Mouse (Mus musculus) left cerebral cortex, postnatal 14 days (tissue): ENCODE measurements around the gene Il33. TPM values are rescaled to one million over a fixed set of nuclear protein-coding genes. Genes with fewer than 3 reads are reported as not detected.

Source experiments
- DNase-seq, 2 experiments: peaks; one replicate each; pipeline ENCODE4 v3.0.0; 2021 to 2022; ENCODE audit warnings: low spot score in 2 of 2, mixed read lengths in 1 of 2
- intact Hi-C: fragments of 180-260 bp; cut with DNase I; formaldehyde crosslinking; loops from one replicate; pipeline ENCODE4 v1.15.1; 2025
- long read RNA-seq, 2 experiments: library from polyadenylated mRNA; stranded (forward); transcript quantifications; one replicate each; pipeline ENCODE4 v2.0.0; 2021
- total RNA-seq, 2 experiments: library from RNA; stranded (reverse); gene quantifications; 2 replicates each; pipeline ENCODE4 v1.2.3; 2021

The Il33 gene
- 10 to 100 TPM; 10.7 to 12.0 TPM for total RNA-seq
- long read RNA-seq, experiment 1, transcript Il33-202 (8 exons, 2,537 nt), result major isoform, 15 of 20 reads
- long read RNA-seq, experiment 1, partial matches to known transcripts, result 0 of 20 reads
- long read RNA-seq, experiment 1, other reads (novel, unspliced or antisense), result 4 of 20 reads
- long read RNA-seq, experiment 2, transcript Il33-201 (8 exons, 2,544 nt), result minor isoform, 5 of 28 reads
- long read RNA-seq, experiment 2, transcript Il33-202 (8 exons, 2,537 nt), result major isoform, 17 of 28 reads
- long read RNA-seq, experiment 2, partial matches to known transcripts, result 1 of 28 reads
- long read RNA-seq, experiment 2, other reads (novel, unspliced or antisense), result 5 of 28 reads

DNA sequence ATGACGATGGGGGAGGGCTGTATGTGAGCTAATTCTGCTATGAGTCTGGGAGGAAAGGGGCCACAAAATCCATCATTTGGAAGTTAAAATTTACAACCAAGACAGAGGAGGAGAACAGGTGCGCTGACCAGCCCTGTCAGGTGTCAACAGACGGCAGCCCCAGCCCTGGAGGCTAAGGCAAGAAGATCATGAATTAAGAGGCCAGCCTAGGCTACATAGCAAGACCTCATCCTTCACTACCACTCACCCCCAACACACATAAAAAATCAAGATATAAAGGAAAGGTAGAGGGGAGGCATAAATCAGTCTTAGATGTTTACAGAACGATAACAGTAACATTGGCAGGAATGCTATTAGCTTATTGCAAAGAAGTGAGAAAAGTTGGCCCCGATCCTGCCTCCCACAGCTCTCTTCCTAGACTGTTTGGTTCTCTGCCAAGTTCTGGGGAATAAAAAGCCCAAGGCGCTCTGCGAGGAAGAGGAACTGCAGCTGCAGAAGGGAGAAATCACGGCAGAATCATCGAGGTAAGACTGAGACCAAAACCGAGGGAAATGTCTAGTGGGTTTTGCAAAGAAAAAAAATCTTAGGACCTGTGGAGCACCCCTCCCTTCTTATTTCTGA, at the start of gene Il33:
Gene Il33 (plus strand): TSS at position 477 of the 621 bp plus-strand sequence.
- intact Hi-C loops, result no loop called here
- peak; percentile 73 to 75 for DNase-seq

DNA sequence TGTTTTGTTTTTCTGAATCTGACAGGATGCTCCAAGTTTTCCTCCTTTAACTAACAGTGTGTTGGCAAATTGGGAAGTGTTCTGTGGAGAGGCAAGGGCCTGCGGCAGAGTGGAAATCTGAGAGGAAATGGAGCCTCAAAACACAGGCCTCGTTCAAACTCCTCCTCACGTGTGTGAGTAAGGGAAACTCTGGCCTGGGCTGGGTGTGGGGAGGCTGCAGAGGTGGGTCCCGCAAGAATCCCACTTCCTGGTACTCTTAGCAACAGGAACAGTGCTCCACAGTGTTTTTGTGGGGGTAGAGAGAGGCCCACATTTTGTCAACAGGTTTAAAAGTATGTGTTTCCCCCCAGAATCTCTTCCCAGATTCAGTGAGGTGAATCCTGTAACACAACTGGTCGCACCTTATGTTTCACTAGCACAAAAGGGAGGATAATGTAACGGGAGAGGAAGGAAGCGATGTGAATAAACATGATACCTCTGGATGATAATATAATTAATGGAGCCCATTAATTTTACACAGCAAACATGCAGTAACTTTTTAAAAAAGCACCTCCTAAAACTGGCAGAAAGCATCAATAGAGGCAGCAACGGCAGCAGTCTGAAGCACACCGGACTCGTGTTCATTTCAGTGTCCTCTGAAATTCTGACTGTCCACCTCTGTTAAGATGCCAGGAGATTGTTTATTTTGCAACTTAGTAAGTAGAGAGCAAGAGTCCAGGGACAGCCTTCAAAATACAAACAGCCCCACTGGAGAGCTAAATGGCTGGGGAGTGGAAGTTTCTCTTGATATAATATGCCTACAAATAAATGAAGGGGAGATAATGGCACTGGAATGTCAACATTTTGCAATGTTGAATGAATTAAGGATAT, 47.3 kb upstream of the Il33 start:
- DNase-seq, result no peak
- intact Hi-C loops, result no loop called here

DNA sequence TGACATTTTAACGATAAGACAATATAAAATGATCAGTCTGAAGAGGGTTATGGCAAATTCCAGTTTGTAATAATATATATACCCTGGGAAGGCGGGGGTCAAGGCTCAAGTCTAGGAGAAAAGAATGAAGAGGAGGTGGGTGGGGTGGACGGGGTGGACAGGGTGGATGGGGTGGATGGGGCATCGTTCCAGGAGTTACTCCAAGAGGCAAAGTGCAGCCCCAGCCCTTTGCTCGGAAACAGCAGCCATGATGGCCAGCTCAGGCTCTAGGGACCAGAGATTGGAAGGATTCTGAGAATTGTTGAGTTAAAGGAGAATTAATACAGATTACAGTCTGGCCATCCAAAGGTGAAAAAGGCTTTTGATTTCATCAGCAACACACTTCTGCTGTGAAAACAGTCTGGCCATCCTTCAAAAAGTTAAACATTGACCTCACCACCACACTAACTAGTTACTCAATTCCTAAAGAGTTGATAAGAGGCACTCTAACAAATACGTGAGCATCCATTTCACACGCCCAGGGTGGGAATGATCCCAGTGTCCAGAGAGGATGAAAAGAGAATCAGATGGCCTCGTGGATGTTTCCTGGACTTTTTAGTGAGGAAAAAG, 45.9 kb upstream of the Il33 start:
- intact Hi-C loops, result no loop called here
- no peak for DNase-seq

DNA sequence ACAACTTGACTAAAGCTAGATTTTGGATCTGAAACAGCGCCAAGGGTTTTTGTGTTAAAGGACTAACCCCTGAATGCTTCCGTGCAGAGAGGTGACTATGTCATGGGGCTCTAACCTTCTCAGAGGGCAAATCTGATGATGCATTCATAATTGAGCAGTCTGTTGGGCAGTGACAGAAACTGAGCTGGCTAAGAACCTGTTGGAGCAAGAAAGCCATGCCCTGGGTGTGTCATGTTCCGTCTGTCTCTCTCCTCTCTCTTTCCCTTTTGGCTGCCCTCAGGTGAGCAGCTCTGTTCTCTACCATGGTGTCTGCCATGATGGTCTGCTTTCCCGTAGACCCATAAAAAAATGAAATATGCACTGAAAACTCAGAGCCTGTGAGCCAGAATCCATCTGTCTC, 44.0 kb upstream of the Il33 start:
- intact Hi-C loops, result no loop called here
- DNase-seq, result no peak

DNA sequence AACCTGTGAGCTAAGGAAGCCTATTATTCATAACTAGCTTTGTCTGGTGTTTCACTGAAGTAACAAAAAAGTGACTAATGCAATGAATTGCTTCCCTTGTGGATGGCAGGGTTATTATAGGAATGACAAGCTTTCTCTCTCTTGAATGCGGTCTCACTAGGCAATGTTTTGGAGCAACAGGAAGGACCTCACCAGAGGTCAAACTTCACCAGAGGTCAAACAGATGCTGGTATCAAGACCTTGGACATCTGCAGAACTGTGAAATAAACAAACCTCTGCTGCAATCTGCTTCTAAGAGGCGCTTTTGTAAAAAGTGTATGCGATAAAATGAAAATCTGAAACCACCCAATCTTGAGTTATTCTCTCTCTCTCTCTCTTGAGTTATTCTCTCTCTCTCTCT, 42.2 kb upstream of the Il33 start:
- intact Hi-C loops, result no loop called here
- DNase-seq, result no peak

DNA sequence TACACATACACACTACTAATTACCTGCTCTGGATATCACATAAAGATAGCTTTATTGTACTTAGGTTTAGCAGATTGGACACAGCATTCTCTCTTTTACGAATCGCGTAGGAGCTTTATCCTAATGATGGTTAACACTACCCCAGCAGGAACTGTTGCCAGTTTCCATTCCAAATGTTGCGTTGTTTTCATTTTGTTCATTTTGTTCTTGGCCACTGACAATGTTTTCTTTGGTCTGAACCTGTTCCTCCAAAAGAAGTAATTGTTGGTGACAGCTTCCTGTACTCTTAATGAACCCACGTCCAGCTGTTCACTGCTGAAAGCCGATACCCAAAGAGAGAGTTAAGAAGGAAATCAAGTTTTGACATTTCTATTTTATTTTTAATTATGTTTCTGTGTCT, 39.4 kb upstream of the Il33 start:
- intact Hi-C loops, result no loop called here
- DNase-seq, result no peak

DNA sequence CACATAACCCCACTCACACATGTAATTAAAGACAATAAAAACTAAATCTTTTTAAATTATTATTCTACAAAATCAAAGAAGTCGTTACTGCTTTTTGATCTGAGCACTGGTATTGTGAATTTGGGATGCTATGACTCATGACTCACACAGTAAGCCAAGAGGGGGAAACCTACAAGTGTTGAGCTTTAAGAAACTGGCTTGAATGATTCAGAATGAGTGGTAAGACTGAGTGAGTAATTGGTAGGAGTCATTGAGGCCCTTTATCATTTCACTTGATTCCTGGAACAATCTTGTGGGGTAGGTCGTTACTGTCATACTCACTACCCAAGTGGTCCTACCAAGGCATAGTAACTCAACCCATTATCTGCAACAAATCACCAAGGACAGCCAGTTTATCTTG, 37.4 kb upstream of the Il33 start:
- DNase-seq, result no peak
- intact Hi-C loops, result no loop called here

DNA sequence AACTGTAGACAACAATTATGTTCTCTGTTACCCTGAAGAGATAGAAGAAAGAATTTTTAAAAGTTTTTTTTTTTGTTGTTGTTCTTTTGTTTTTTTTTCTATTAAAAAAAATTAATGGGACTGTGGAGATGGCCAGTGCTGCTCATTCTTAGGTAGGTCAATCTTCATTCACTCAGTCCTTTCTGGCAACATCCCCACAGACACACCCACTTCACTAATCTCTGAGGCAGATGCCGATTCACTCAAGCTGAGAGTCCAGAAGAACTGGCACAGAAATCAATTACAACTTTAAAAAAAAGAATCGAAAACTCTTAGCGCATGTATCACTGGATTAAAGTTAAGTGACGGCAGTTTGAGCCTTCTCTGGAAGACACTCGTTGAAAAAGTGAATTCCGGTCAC, 36.0 kb upstream of the Il33 start:
- DNase-seq, result no peak
- intact Hi-C loops, result no loop called here

DNA sequence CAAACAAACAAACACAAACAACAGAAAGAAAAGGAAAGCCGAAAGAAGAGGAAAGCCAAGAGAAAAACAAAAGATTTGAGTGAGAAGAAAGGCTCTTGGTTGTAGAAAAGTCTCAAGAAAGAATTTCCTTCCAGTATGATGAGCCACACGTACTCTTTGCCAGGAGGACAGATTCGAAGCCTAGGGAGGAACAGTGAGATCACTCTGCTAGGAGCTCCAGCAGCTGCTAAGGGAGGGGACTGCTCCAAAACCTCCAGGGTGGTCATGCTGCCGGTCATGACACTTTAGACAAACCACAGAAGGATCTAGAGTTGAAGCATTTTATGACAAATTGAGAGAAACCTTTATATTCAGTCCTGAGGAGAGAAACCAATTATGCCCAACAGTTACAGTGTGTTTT, 32.9 kb upstream of the Il33 start:
- intact Hi-C loops, result no loop called here
- no peak for DNase-seq

DNA sequence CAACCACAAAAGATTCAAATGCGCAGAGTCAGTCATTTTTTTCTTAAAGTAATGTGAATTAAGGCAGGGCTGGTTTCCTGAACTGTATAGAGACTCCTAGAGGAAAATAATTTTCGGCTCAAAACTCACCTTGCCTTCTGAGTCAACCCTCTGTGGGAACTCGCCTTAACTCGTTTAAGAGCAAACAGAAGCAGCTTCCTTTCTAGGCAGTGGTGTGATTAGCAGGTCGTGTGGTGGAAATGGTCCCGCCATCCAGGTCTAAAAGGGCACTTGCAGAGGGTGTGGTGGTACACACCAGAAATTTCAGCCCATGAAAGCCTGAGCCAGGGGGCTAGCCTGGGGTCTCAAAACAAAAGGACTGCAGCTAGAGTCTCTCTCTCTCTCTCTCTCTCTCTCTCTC, 32.1 kb upstream of the Il33 start:
- intact Hi-C loops, result no loop called here
- no peak for DNase-seq

DNA sequence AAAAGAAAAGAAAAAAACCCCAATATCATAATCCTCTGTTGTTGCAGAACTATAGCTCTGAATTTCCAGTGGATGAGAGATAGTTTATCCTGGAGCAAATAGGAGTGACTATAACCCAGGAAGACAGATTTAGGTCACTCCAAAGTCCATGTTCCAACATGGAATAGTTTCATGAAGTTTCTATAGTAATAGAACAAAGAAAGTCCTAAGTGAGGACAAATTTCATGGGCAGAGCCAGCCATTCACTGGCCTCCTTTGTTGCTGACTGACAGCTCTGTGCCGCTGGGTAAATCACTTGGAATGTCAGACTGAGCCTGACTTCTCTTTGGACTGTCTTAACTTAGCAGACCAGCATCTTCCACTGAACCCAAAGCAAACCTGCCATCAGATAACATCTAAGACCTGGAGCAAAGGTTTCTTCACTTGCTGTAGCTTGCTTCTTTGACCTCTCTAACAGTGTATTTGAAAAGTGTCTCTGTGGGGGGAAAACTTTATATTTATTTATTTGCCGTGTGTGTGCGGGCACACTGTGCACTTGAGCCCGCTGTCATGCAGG, 31.1 kb upstream of the Il33 start:
- intact Hi-C loops, result no loop called here
- no peak for DNase-seq

DNA sequence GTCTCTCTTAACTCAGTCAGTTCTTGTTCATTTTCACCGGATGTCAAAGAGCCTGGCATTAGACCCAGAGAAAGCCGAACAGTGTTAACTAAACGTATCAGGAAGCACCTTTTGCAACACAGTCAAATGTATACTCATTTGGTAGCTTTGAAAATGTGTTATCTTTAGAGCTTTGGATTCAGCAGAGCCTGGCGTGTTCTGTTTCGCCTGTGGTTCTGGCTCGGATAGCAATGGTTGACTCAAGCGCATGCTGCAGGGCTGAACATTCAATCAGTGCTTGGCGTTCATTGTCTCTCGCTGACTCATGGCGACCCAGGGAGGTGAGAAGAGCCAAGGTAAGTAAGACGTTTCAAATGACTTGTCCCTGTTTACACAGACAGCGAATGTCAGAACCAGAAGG, 30.5 kb upstream of the Il33 start:
- intact Hi-C loops, result no loop called here
- DNase-seq, result no peak

DNA sequence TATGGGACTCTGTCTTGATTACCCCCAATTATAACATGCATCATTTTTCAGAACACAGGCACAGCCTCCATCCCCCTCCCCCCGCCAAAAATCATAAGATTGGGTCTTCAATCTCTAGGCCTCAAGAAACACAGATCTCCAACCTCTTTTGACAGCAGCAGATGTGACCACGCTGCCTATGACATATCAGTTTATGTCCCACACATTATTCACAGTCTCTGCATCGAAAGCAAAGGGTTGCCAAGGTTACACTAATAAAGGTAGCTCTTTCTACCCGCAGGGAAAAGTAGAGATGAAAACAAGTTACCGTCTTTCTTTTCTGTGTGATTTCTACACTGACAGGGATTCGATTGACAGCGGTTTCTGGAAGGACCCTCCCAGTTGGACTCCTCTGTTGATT, 29.9 kb upstream of the Il33 start:
- intact Hi-C loops, result no loop called here
- DNase-seq, result no peak

DNA sequence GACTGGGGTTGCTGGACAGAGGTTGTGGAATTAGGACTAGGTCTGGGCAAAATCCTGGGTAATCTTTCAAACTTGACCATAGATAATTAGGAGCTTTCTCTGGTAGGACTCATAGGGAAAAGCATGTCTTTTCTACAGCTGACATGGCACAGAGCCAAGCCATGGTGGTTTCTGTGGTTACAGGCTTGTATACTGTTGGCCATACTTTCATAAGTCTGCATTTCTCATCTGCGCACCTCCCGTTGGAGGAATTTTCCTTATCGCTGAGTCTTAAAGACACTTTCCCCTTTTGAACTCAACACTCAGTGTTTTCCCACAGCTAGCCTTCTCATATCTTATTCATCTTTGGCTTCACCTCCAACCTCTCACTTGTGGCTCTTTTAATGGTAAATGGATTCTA, 24.6 kb upstream of the Il33 start:
- intact Hi-C loops, result no loop called here
- no peak for DNase-seq

DNA sequence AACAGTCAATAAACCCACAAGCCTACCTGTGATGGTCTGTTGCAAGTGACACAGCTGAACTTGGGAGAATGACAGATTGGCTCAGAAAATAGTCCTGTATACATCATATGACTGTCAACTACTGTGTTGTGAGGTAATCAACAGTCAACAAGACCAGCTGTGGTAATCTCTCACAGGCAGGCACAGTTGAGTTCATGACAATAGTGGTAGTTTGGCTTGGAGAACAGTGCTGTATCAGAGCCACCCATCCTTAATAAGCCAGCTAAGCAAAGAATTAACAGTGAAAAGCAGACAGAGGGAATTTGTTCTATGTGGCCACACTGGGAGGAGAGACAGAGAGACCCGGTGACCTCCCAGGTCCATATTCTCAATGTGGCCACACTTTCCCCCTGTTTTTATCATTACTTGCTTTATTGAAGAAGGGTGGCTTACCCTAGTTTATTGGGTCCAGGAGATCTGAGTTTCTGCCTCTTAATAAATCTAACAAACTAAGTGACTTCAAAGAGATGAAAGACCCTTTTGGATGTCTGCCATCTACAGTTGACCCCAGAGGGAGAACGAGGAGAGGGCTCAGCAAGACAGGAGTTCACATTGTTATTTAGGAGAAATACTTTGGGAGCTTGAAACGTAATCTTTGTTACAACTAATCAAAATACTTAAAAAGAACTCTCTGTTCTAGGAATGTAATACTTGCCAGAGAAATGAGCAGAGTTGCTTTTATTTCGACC, 22.4 kb upstream of the Il33 start:
- DNase-seq, result no peak
- intact Hi-C loops, result no loop called here

DNA sequence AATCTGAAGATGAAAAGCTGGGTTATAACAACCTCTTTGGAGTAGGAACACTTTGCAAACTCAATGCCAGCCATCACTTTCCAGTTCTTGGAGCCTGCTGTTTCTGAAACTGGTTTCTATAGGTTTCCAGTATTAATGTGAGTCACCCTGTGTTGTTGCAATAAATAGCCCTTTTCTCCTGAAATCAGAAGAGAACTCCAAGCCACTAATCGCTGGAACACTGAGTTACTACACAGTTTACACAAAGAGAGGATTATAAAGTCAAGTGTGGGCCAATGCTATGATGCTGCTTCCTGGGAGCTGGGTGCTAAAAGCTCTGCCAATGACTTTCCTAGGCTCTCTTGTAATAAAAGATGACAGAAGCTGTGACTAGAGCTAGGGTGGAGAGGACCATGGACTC, 19.0 kb upstream of the Il33 start:
- DNase-seq, result no peak
- intact Hi-C loops, result no loop called here

DNA sequence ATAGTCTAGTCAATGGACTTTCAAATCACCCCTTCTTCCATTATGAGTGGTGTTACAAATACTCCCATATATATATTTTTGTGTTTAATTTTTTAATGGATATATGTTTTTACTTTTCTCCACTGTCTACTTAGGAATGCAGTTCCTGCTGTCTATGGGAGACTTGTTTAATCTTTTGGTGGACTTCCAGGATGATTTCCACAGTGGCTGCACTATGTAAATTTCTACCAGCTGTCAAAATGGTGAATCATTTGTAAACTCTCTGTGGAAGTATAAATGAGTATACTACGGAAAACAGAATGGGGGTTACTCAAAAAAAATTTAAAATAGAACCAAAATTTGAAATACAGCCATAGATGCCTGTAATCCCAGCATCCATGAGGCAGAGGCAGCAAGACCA, 15.7 kb upstream of the Il33 start:
- intact Hi-C loops, result no loop called here
- DNase-seq, result no peak

DNA sequence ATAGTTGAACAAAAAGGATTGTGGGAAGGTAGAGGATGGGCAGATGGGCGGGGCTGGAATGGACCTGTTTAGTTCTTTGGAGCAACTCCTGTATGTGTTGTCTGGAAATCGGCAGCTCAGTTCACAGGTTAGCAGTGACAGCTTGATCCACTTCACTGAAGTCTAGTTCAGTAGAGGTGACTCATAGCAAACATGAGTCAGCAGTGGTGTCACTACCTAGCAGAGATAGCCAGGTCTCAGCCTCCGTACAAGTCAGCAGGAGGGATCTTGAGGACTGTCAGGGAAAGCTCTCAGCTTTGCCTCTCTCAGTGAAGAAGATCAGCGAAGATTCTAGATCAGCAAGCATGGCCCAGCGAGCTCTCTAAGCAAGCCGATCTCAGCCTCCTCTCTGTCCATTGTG, 13.0 kb upstream of the Il33 start:
- intact Hi-C loops, result no loop called here
- DNase-seq, result no peak

DNA sequence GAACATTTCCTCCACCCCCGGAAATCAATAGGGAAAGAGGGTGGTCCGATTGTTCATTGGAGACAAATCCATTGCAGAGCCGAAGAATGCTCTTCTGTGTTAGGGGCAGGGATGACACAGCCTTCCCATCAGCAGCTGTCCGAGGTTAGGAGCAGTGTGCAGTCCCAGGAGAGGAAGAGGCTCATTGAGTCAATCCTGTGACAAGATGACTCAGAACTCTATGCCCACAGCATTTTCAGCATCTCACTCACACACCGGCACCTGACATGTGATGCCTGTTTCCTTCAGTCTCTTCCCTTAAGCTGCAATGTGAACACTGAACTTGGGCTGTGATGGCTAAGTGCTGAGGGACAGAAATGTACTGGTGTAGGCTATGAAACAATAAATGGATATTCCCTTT, 7.5 kb upstream of the Il33 start:
- intact Hi-C loops, result no loop called here
- DNase-seq, result no peak
